Mouse (Mus musculus): Measurements from ENCODE around the gene Stard13. TPM values are rescaled to one million over a fixed set of nuclear protein-coding genes. Genes with fewer than 3 reads are reported as not detected.

Stard13 gene
- polyA plus RNA-seq, 1 experiment from 2014 or later: 10.6 TPM

- ATAC-seq (replicated peaks; ENCODE audit: low FRiP score): no peak
- Histone ChIP-seq H3K27me3 (no peaks in the 10 kb centered on the region), H3K4me1 (peaks cover 14% of the 10 kb centered on the region), H3K9me3 (replicated peaks) (no peaks in the 10 kb centered on the region), H3K4me3 (replicated peaks) (no peak overlapping the region), H3K36me3 (no peaks in the 10 kb centered on the region), H3K27ac (no peak overlapping the region), H3K9ac (no peak overlapping the region), H3K4me2 (no peak overlapping the region)
- 86% methylated on average over 14 of the region's 14 CpGs for WGBS
Measured at GRCm38 (mm10) chr5:151133744-151134143, 99.9 kb downstream of the Stard13 start.

DNA sequence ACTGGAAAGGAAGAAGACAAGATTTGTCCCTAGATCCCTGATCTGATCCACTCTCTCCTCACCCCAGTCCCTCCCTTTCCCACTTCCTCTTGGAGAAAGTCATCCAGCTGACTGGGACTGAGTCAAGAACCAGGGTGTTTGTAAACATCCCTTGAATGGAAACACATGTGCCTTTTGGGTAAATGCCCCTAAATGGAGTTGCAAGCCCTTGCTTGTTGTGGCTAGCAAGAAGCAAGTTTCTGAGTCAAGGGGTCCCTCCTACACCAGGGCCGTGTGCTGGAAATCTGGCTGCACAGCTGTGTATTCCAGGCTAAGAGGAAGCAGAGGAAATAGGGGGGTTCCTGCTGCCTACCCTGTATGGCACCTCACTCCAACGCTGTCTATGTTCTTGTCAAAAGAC is 103.9 kb downstream of the Stard13 start:
- Histone ChIP-seq H3K4me2 (no peak overlapping the region), H3K4me3 (replicated peaks) (no peak overlapping the region), H3K27ac (no peak overlapping the region), H3K4me1 (peaks cover 15% of the 10 kb centered on the region), H3K9me3 (replicated peaks) (no peaks in the 10 kb centered on the region), H3K36me3 (no peaks in the 10 kb centered on the region), H3K9ac (no peak overlapping the region), H3K27me3 (no peaks in the 10 kb centered on the region)
- no peak for ATAC-seq (replicated peaks; ENCODE audit: low FRiP score)
- WGBS: 73% methylated on average over 2 of the region's 2 CpGs

- no peaks in the 10 kb centered on the region for H3K36me3 ChIP-seq
- H3K9me3 ChIP-seq (replicated peaks): no peaks in the 10 kb centered on the region
- H3K4me3 ChIP-seq (replicated peaks): peak overlapping the region; percentile 11
- no peak overlapping the region for H3K9ac ChIP-seq
- H3K4me2 ChIP-seq: peak overlapping the region; percentile 45
- no peaks in the 10 kb centered on the region for H3K27me3 ChIP-seq
- 47% methylated on average over 6 of the region's 6 CpGs for WGBS
- peaks cover 15% of the 10 kb centered on the region for H3K4me1 ChIP-seq
- ATAC-seq (replicated peaks; ENCODE audit: low FRiP score): no peak
- H3K27ac ChIP-seq: peak overlapping the region; percentile 45; the same call in 1 of the 2 replicates
Measured at GRCm38 (mm10) chr5:151127298-151127717, 106.3 kb downstream of the Stard13 start.

DNA sequence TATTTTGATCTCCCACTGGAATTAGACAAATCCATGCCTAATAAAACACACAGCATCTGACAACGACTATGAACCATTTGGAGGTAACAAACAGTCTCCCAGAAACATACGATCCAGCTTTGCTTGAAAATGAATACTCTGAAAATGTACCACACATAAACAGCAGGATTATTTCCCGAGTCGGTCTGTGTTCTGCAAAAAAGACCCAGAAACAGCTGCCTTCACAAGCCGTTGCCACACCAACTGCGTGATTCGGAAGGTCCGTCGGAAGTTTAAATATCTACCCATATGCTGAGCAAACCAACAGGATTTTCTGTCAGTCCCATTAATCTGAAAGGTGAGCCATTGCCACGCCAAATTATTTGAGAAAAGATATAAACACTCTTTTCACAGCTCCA is 107.0 kb downstream of the Stard13 start:
- ATAC-seq (replicated peaks; ENCODE audit: low FRiP score): no peak
- peak overlapping the region; percentile 45 for H3K4me2 ChIP-seq
- no peaks in the 10 kb centered on the region for H3K9me3 ChIP-seq (replicated peaks)
- no peak overlapping the region for H3K9ac ChIP-seq
- H3K27ac ChIP-seq: 0 out of 2 replicates have a peak overlapping the region, but pooled peaks have one; percentile 51
- H3K36me3 ChIP-seq: no peaks in the 10 kb centered on the region
- 33% methylated on average over 10 of the region's 10 CpGs for WGBS
- H3K4me3 ChIP-seq (replicated peaks): peak overlapping the region; percentile 11
- peaks cover 15% of the 10 kb centered on the region for H3K4me1 ChIP-seq
- no peaks in the 10 kb centered on the region for H3K27me3 ChIP-seq

GRCm38 (mm10) chr5:151125985-151126607 is 107.5 kb downstream of the Stard13 start:
- ATAC-seq (replicated peaks; ENCODE audit: low FRiP score): no peak
- H3K27me3 ChIP-seq: no peaks in the 10 kb centered on the region
- no peak overlapping the region for H3K9ac ChIP-seq
- peak overlapping the region; percentile 45 for H3K4me2 ChIP-seq
- no peaks in the 10 kb centered on the region for H3K9me3 ChIP-seq (replicated peaks)
- no peaks in the 10 kb centered on the region for H3K36me3 ChIP-seq
- WGBS: 50% methylated on average over 6 of the region's 6 CpGs
- peak overlapping the region; percentile 11 for H3K4me3 ChIP-seq (replicated peaks)
- H3K27ac ChIP-seq: no peak overlapping the region
- H3K4me1 ChIP-seq: peaks cover 15% of the 10 kb centered on the region

GRCm38 (mm10) chr5:151117846-151118245 is 115.8 kb downstream of the Stard13 start:
- ATAC-seq (replicated peaks; ENCODE audit: low FRiP score): no peak
- H3K4me2 ChIP-seq: no peak overlapping the region
- H3K4me1 ChIP-seq: 0 out of 2 replicates have a peak, but pooled peaks cover 3% of the 10 kb centered on the region
- H3K27me3 ChIP-seq: no peaks in the 10 kb centered on the region
- WGBS: 77% methylated on average over 2 of the region's 2 CpGs
- H3K27ac ChIP-seq: no peak overlapping the region
- no peaks in the 10 kb centered on the region for H3K36me3 ChIP-seq
- no peaks in the 10 kb centered on the region for H3K9me3 ChIP-seq (replicated peaks)
- no peak overlapping the region for H3K9ac ChIP-seq
- no peak overlapping the region for H3K4me3 ChIP-seq (replicated peaks)

DNA sequence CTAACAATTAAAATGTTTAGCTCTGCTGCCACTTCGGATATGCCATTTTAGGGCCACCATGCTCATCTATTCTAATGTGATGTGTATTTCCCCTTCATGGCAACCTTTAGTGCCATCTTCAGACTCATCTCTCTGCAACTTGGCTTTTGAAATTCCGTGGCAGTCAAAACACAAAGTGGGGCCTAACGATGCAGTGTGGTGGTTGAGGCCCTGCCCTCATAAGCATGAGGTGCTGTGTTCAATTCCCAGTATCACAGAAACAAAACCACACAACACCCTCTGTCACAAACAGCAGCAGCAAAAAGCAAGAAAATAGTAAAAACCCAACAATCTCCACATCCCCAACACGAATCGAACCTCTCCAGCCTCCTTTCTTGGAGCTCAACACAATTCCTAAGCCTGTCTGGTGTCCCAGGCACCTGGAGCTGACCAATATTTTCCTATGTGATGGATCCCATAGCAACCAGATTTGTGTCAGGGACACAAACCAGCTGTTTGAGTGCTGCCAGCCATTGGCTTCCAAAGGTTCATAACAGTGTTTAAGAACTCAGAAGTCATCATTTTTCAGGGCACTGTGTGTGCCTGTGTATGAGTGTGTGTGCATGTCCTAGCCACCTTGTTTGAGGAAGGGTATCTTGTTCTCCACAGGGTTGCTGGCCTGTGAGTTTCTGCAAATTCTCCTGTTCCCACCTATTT is 117.3 kb downstream of the Stard13 start:
- no peak for ATAC-seq (replicated peaks; ENCODE audit: low FRiP score)

DNA sequence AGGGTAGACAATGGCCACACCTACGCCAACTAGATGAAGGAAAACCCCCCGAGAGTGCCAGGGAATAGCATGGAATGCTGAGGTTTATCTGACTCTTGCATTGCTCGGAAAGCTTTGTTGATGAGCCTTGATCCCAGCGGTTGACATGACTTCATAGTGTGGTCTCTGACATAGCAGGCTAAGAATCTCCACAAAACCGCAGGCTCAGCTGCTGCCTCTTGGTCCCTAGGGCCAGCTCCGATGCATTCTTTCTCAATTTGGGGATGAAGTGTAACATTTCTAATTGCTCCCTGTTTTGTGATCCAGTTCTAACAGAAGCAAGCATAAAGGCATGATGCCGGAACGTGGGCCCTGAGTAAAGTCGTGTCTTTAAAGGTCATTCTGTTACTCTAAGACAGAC is 120.9 kb downstream of the Stard13 start:
- H3K27ac ChIP-seq: no peak overlapping the region
- WGBS: 86% methylated on average over 9 of the region's 9 CpGs
- H3K4me2 ChIP-seq: no peak overlapping the region
- peaks cover 27% of the 10 kb centered on the region for H3K4me1 ChIP-seq
- H3K27me3 ChIP-seq: no peaks in the 10 kb centered on the region
- no peak overlapping the region for H3K9ac ChIP-seq
- ATAC-seq (replicated peaks; ENCODE audit: low FRiP score): no peak
- no peaks in the 10 kb centered on the region for H3K36me3 ChIP-seq
- H3K9me3 ChIP-seq (replicated peaks): no peaks in the 10 kb centered on the region
- no peak overlapping the region for H3K4me3 ChIP-seq (replicated peaks)

More for the DNA sequence above, 117.3 kb downstream of the Stard13 start:
- Histone ChIP-seq H3K36me3 (no peaks in the 10 kb centered on the region), H3K4me1 (0 out of 2 replicates have a peak, but pooled peaks cover 3% of the 10 kb centered on the region), H3K4me2 (no peak overlapping the region), H3K9me3 (replicated peaks) (no peaks in the 10 kb centered on the region), H3K27me3 (no peaks in the 10 kb centered on the region), H3K27ac (no peak overlapping the region), H3K9ac (no peak overlapping the region), H3K4me3 (replicated peaks) (no peak overlapping the region)
- WGBS: 85% methylated on average over 5 of the region's 5 CpGs

- 90% methylated on average over 7 of the region's 7 CpGs for WGBS
- no peak overlapping the region for H3K27ac ChIP-seq
- H3K4me2 ChIP-seq: no peak overlapping the region
- H3K4me1 ChIP-seq: peaks cover 32% of the 10 kb centered on the region
- H3K36me3 ChIP-seq: no peaks in the 10 kb centered on the region
- H3K4me3 ChIP-seq (replicated peaks): no peak overlapping the region
- no peak overlapping the region for H3K9ac ChIP-seq
- no peaks in the 10 kb centered on the region for H3K27me3 ChIP-seq
- H3K9me3 ChIP-seq (replicated peaks): no peaks in the 10 kb centered on the region
- no peak for ATAC-seq (replicated peaks; ENCODE audit: low FRiP score)
Measured at GRCm38 (mm10) chr5:151111080-151111871, 122.4 kb downstream of the Stard13 start.

- H3K4me2 ChIP-seq: no peak overlapping the region
- no peaks in the 10 kb centered on the region for H3K27me3 ChIP-seq
- H3K9me3 ChIP-seq (replicated peaks): no peaks in the 10 kb centered on the region
- no peak overlapping the region for H3K4me3 ChIP-seq (replicated peaks)
- no peak for ATAC-seq (replicated peaks; ENCODE audit: low FRiP score)
- no peaks in the 10 kb centered on the region for H3K36me3 ChIP-seq
- 52% methylated on average over 6 of the region's 6 CpGs for WGBS
- H3K27ac ChIP-seq: no peak overlapping the region
- H3K9ac ChIP-seq: no peak overlapping the region
- peaks cover 32% of the 10 kb centered on the region for H3K4me1 ChIP-seq
Measured at GRCm38 (mm10) chr5:151110461-151110908, 123.2 kb downstream of the Stard13 start.

DNA sequence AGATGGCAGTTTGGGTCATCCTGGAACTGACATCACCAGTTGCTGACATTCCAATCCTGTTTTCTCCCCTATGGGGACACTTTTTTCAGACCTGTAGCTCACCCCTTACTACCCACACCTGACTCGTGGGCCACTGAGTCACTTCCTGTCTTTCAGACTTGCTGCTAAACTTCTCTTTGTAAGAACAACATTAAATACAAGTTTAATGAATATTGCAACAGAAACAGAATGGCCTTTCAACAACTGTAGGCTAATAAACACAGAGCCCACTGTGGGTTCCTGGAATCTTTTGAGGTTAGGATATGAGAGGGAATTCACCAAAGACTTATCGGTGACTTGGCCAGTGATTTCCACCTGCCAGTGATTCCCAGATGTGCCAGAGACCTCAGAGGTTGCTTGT is 123.8 kb downstream of the Stard13 start:
- no peak for ATAC-seq (replicated peaks; ENCODE audit: low FRiP score)
- no peak overlapping the region for H3K27ac ChIP-seq
- H3K9me3 ChIP-seq (replicated peaks): no peaks in the 10 kb centered on the region
- no peak overlapping the region for H3K4me3 ChIP-seq (replicated peaks)
- no peaks in the 10 kb centered on the region for H3K36me3 ChIP-seq
- no peaks in the 10 kb centered on the region for H3K27me3 ChIP-seq
- 71% methylated on average over 2 of the region's 2 CpGs for WGBS
- no peak overlapping the region for H3K9ac ChIP-seq
- H3K4me1 ChIP-seq: peaks cover 32% of the 10 kb centered on the region
- H3K4me2 ChIP-seq: no peak overlapping the region

GRCm38 (mm10) chr5:151108955-151109354 is 124.7 kb downstream of the Stard13 start:
- Histone ChIP-seq H3K27ac (peak overlapping the region; percentile 85), H3K36me3 (no peaks in the 10 kb centered on the region), H3K9me3 (replicated peaks) (no peaks in the 10 kb centered on the region), H3K9ac (no peak overlapping the region), H3K4me2 (peak overlapping the region; percentile 56), H3K27me3 (no peaks in the 10 kb centered on the region), H3K4me3 (replicated peaks) (no peak overlapping the region), H3K4me1 (peaks cover 37% of the 10 kb centered on the region)
- WGBS: 72% methylated on average over 7 of the region's 7 CpGs
- ATAC-seq (replicated peaks; ENCODE audit: low FRiP score): no peak; the same call in 1 of the 2 replicates

Data from kidney, embryonic 15.5 days (tissue).